Mouse (Mus musculus) MEL (cell line): ENCODE measurements around the gene Rab1a. TPM values are rescaled to one million over a fixed set of nuclear protein-coding genes. Genes with fewer than 3 reads are reported as not detected.

Source experiments
- DNase-seq: peaks from one replicate; pipeline ENCODE4 v3.0.0; 2011; ENCODE audit warnings: low read depth, low spot score
- H3K27ac ChIP-seq: 2 replicates; pipeline ENCODE4 v1.5.1; 2012; ENCODE audit warnings: low read depth, mild to moderate bottlenecking, control low read depth, low read length, moderate library complexity; ENCODE audit not compliant: control insufficient read depth
- H3K27me3 ChIP-seq, 2 experiments: fragments of 150-350 bp in 1 of 2; sonication (generic) in 1 of 2; 2 replicates each; pipeline ENCODE4 v1.6.1; 2012; ENCODE audit warnings: low read length in 2 of 2, mild to moderate bottlenecking in 2 of 2, improper control_type of control experiment in 1 of 2, moderate library complexity in 1 of 2; ENCODE audit not compliant: insufficient read depth in 2 of 2, control insufficient read depth in 1 of 2
- H3K36me3 ChIP-seq, 2 experiments: 2 replicates each; pipeline ENCODE4 v1.6.1; 2012 to 2014; ENCODE audit warnings: low read length in 2 of 2, improper control_type of control experiment in 1 of 2, inconsistent platforms in 1 of 2, mild to moderate bottlenecking in 1 of 2; ENCODE audit not compliant: insufficient read depth in 2 of 2, control insufficient read depth in 1 of 2
- H3K4me1 ChIP-seq, 2 experiments: fragments of 150-350 bp in 1 of 2; sonication (generic) in 1 of 2; 2 replicates each; pipeline ENCODE4 v1.6.1; 2012; ENCODE audit warnings: low read length in 2 of 2, improper control_type of control experiment in 1 of 2, mild to moderate bottlenecking in 1 of 2; ENCODE audit not compliant: insufficient read depth in 2 of 2, control insufficient read depth in 1 of 2
- H3K4me3 ChIP-seq, 2 experiments: fragments of 150-350 bp in 1 of 2; sonication (generic) in 1 of 2; 2 replicates each; pipeline ENCODE4 v1.5.1; 2012; ENCODE audit warnings: low read depth in 2 of 2, low read length in 2 of 2, mild to moderate bottlenecking in 2 of 2, moderate library complexity in 2 of 2, control low read depth in 1 of 2, improper control_type of control experiment in 1 of 2; ENCODE audit not compliant: control insufficient read depth in 1 of 2, insufficient read depth in 1 of 2
- H3K79me2 ChIP-seq: 2 replicates; pipeline ENCODE4 v1.6.1; 2012; ENCODE audit warnings: mild to moderate bottlenecking, low read length, moderate library complexity; ENCODE audit not compliant: control insufficient read depth, poor library complexity, insufficient read depth
- H3K9ac ChIP-seq: 2 replicates; pipeline ENCODE4 v1.6.1; 2012; ENCODE audit warnings: low read depth, mild to moderate bottlenecking, control low read depth, low read length, moderate library complexity; ENCODE audit not compliant: control insufficient read depth, poor library complexity, severe bottlenecking
- H3K9me3 ChIP-seq: fragments of 150-350 bp; sonication (generic); replicated peaks from 2 replicates; pipeline ENCODE4 v1.6.1; 2012; ENCODE audit warnings: mild to moderate bottlenecking, low read length, improper control_type of control experiment, moderate library complexity; ENCODE audit not compliant: insufficient read depth
- BHLHE40 ChIP-seq: IDR thresholded peaks from 2 replicates; pipeline ENCODE4 v1.6.1; 2012; ENCODE audit warnings: low read depth, mild to moderate bottlenecking, inconsistent platforms, low read length, improper control_type of control experiment, borderline replicate concordance
- CHD1 ChIP-seq: IDR thresholded peaks from 2 replicates; pipeline ENCODE4 v1.6.1; 2012; ENCODE audit warnings: low read depth, mild to moderate bottlenecking, inconsistent platforms, low read length, improper control_type of control experiment
- CHD2 ChIP-seq: IDR thresholded peaks from 2 replicates; pipeline ENCODE4 v1.6.1; 2011; ENCODE audit warnings: low read length, improper control_type of control experiment
- CTCF ChIP-seq, 3 experiments: IDR thresholded peaks in 2 of 3; conservative IDR thresholded peaks in 1 of 3; 2 replicates each; pipeline ENCODE4 v1.5.1; 2011 to 2012; ENCODE audit warnings: low read length in 3 of 3, low read depth in 2 of 3, mild to moderate bottlenecking in 2 of 3, improper control_type of control experiment in 1 of 3, inconsistent platforms in 1 of 3, mixed read lengths in 1 of 3, moderate library complexity in 1 of 3; ENCODE audit not compliant: control insufficient read depth in 1 of 3, insufficient read depth in 1 of 3, poor library complexity in 1 of 3, severe bottlenecking in 1 of 3
- E2F4 ChIP-seq: IDR thresholded peaks from 2 replicates; pipeline ENCODE4 v1.6.1; 2011; ENCODE audit warnings: low read depth, low read length, improper control_type of control experiment, borderline replicate concordance
- EP300 ChIP-seq, 2 experiments: IDR thresholded peaks; 2 replicates each; pipeline ENCODE4 v1.6.1; 2011; ENCODE audit warnings: improper control_type of control experiment in 2 of 2, low read length in 2 of 2, low read depth in 1 of 2, mild to moderate bottlenecking in 1 of 2
- ETS1 ChIP-seq: IDR thresholded peaks from 2 replicates; pipeline ENCODE4 v1.6.1; 2012; ENCODE audit warnings: low read depth, mild to moderate bottlenecking, inconsistent platforms, low read length, improper control_type of control experiment, moderate library complexity
- GABPA ChIP-seq: IDR thresholded peaks from 2 replicates; pipeline ENCODE4 v1.6.1; 2012; ENCODE audit warnings: low read depth, mild to moderate bottlenecking, inconsistent platforms, low read length, improper control_type of control experiment, moderate library complexity
- GATA1 ChIP-seq: IDR thresholded peaks from 2 replicates; pipeline ENCODE4 v1.6.1; 2011; ENCODE audit warnings: low read depth, low read length, improper control_type of control experiment
- HCFC1 ChIP-seq: IDR thresholded peaks from 2 replicates; pipeline ENCODE4 v1.6.1; 2012; ENCODE audit warnings: low read depth, mild to moderate bottlenecking, inconsistent platforms, low read length, improper control_type of control experiment, moderate library complexity
- JUND ChIP-seq: IDR thresholded peaks from 2 replicates; pipeline ENCODE4 v1.6.1; 2011; ENCODE audit warnings: low read depth, mild to moderate bottlenecking, improper control_type of control experiment, low read length
- KAT2A ChIP-seq: conservative IDR thresholded peaks from 2 replicates; pipeline ENCODE4 v1.6.1; 2012; ENCODE audit warnings: low read depth, low read length, improper control_type of control experiment, inconsistent platforms
- MAFK ChIP-seq: IDR thresholded peaks from 2 replicates; pipeline ENCODE4 v1.6.1; 2011; ENCODE audit warnings: low read depth, mild to moderate bottlenecking, low read length, improper control_type of control experiment, borderline replicate concordance
- MAX ChIP-seq: IDR thresholded peaks from 2 replicates; pipeline ENCODE4 v1.6.1; 2011; ENCODE audit warnings: low read length, improper control_type of control experiment
- MAZ ChIP-seq: IDR thresholded peaks from 2 replicates; pipeline ENCODE4 v1.6.1; 2012; ENCODE audit warnings: low read depth, mild to moderate bottlenecking, inconsistent platforms, low read length, improper control_type of control experiment
- MEF2A ChIP-seq: IDR thresholded peaks from 2 replicates; pipeline ENCODE4 v1.6.1; 2014; ENCODE audit warnings: low read depth, mild to moderate bottlenecking, inconsistent platforms, low read length, improper control_type of control experiment; ENCODE audit not compliant: poor library complexity, insufficient replicate concordance, severe bottlenecking; ENCODE audit errors: extremely low read depth
- MXI1 ChIP-seq: IDR thresholded peaks from 2 replicates; pipeline ENCODE4 v1.6.1; 2011; ENCODE audit warnings: mild to moderate bottlenecking, low read depth, low read length, improper control_type of control experiment
- MYC ChIP-seq: IDR thresholded peaks from 2 replicates; pipeline ENCODE4 v1.6.1; 2011; ENCODE audit warnings: low read depth, mild to moderate bottlenecking, low read length, improper control_type of control experiment, moderate library complexity
- NELFE ChIP-seq: IDR thresholded peaks from 2 replicates; pipeline ENCODE4 v1.6.1; 2011; ENCODE audit warnings: low read depth, low read length, improper control_type of control experiment
- NRF1 ChIP-seq: IDR thresholded peaks from 2 replicates; pipeline ENCODE4 v1.6.1; 2014; ENCODE audit warnings: low read depth, mild to moderate bottlenecking, inconsistent platforms, low read length, improper control_type of control experiment, moderate library complexity; ENCODE audit not compliant: poor library complexity, insufficient read depth, severe bottlenecking
- POLR2A ChIP-seq, 2 experiments: IDR thresholded peaks; 2 replicates each; pipeline ENCODE4 v1.6.1; 2011 to 2012; ENCODE audit warnings: low read length in 2 of 2, mild to moderate bottlenecking in 2 of 2, control low read depth in 1 of 2, improper control_type of control experiment in 1 of 2, low read depth in 1 of 2, moderate library complexity in 1 of 2; ENCODE audit not compliant: control insufficient read depth in 1 of 2, insufficient read depth in 1 of 2, poor library complexity in 1 of 2
- POLR2AphosphoS5 ChIP-seq: IDR thresholded peaks from 2 replicates; pipeline ENCODE4 v1.6.1; 2012; ENCODE audit warnings: low read depth, borderline replicate concordance, mild to moderate bottlenecking, inconsistent platforms, low read length, moderate library complexity, mixed read lengths
- RAD21 ChIP-seq: IDR thresholded peaks from 2 replicates; pipeline ENCODE4 v1.6.1; 2011; ENCODE audit warnings: mild to moderate bottlenecking, low read depth, low read length, improper control_type of control experiment
- RCOR1 ChIP-seq: IDR thresholded peaks from 2 replicates; pipeline ENCODE4 v1.6.1; 2012; ENCODE audit warnings: low read depth, mild to moderate bottlenecking, inconsistent platforms, low read length, improper control_type of control experiment
- SIN3A ChIP-seq: IDR thresholded peaks from 2 replicates; pipeline ENCODE4 v1.6.1; 2012; ENCODE audit warnings: low read length, improper control_type of control experiment, inconsistent platforms
- SMC3 ChIP-seq: IDR thresholded peaks from 2 replicates; pipeline ENCODE4 v1.6.1; 2011; ENCODE audit warnings: low read depth, low read length, improper control_type of control experiment
- TAL1 ChIP-seq: IDR thresholded peaks from 2 replicates; pipeline ENCODE4 v1.6.1; 2012; ENCODE audit warnings: mild to moderate bottlenecking, inconsistent platforms, low read length, moderate library complexity, mixed read lengths
- TBP ChIP-seq: IDR thresholded peaks from 2 replicates; pipeline ENCODE4 v1.8.0; 2011; ENCODE audit warnings: low read depth, low read length, improper control_type of control experiment
- TCF12 ChIP-seq: IDR thresholded peaks from 2 replicates; pipeline ENCODE4 v1.6.1; 2014; ENCODE audit warnings: low read depth, mild to moderate bottlenecking, inconsistent platforms, low read length, improper control_type of control experiment, moderate library complexity
- UBTF ChIP-seq: IDR thresholded peaks from 2 replicates; pipeline ENCODE4 v1.6.1; 2012; ENCODE audit warnings: low read depth, mild to moderate bottlenecking, inconsistent platforms, low read length, improper control_type of control experiment, moderate library complexity, borderline replicate concordance; ENCODE audit not compliant: insufficient read depth
- USF1 ChIP-seq: IDR thresholded peaks from 2 replicates; pipeline ENCODE4 v1.6.1; 2014; ENCODE audit warnings: low read depth, mild to moderate bottlenecking, inconsistent platforms, low read length, improper control_type of control experiment, moderate library complexity
- USF2 ChIP-seq, 2 experiments: IDR thresholded peaks; 2 replicates each; pipeline ENCODE4 v1.6.1; 2011 to 2012; ENCODE audit warnings: improper control_type of control experiment in 2 of 2, low read length in 2 of 2, borderline replicate concordance in 1 of 2, inconsistent platforms in 1 of 2, low read depth in 1 of 2, mild to moderate bottlenecking in 1 of 2; ENCODE audit not compliant: insufficient read depth in 1 of 2
- ZC3H11A ChIP-seq: IDR thresholded peaks from 2 replicates; pipeline ENCODE4 v1.6.1; 2012; ENCODE audit warnings: low read depth, mild to moderate bottlenecking, inconsistent platforms, low read length, improper control_type of control experiment
- ZMIZ1 ChIP-seq: IDR thresholded peaks from 2 replicates; pipeline ENCODE4 v1.6.1; 2012; ENCODE audit warnings: low read depth, mild to moderate bottlenecking, inconsistent platforms, low read length, improper control_type of control experiment, moderate library complexity
- ZNF384 ChIP-seq: IDR thresholded peaks from 2 replicates; pipeline ENCODE4 v1.6.1; 2012; ENCODE audit warnings: low read depth, mild to moderate bottlenecking, inconsistent platforms, low read length, improper control_type of control experiment
- polyA plus RNA-seq, 2 experiments: library from polyadenylated mRNA; stranded (reverse) in 1 of 2; unstranded in 1 of 2; fragments of >175 nt in 1 of 2; fragments of >200 nt in 1 of 2; gene quantifications; 2 replicates each; pipeline versions ENCODE4 v1.2.1 to v1.2.4; 2012; ENCODE audit warnings: low replicate concordance in 2 of 2, low read depth in 1 of 2; ENCODE audit not compliant: insufficient read length in 2 of 2, insufficient read depth in 1 of 2, missing spikeins in 1 of 2
- total RNA-seq: library from RNA; depleted of rRNA; stranded (reverse); fragments of 300-350 nt; gene quantifications from 2 replicates; pipeline ENCODE4 v1.2.3, GENCODE M21; 2012

Rab1a gene
- total and polyA plus RNA-seq, 3 experiments = 79.5 to 336 (median 139) TPM

GRCm38 (mm10) chr11:20262628-20263380, 61.6 kb downstream of the Rab1a start:
- peak; percentile 67 for TF ChIP-seq RAD21
- TF ChIP-seq CTCF (IDR thresholded peaks at IDR 0.05 in 2 of 3, conservative IDR thresholded peaks at IDR 0.05 in 1 of 3; ENCODE audit: control insufficient read depth in 1 of 3, insufficient read depth in 1 of 3, low read depth in 2 of 3, low read length in 3 of 3, poor library complexity in 1 of 3, severe bottlenecking in 1 of 3) = peak in 2 of 3 experiments; percentile 26 to 67; a peak in 4 of 6 replicates
- TF ChIP-seq KAT2A = no peak
- no peak for TF ChIP-seq JUND
- TF ChIP-seq NRF1 = no peak
- TF ChIP-seq MAX = no peak
- peak; percentile 70 for TF ChIP-seq ZC3H11A
- TF ChIP-seq ZNF384 = no peak
- TF ChIP-seq BHLHE40 = no peak
- no peak for TF ChIP-seq E2F4
- 0 out of 2 replicates have a peak, but pooled peaks have one; percentile 48 for TF ChIP-seq MAZ
- no peak for TF ChIP-seq MEF2A
- no peak for TF ChIP-seq UBTF
- no peak for TF ChIP-seq MXI1
- no peak for TF ChIP-seq NELFE
- no peak for TF ChIP-seq SIN3A
- TF ChIP-seq EP300 (IDR thresholded peaks at IDR 0.05; ENCODE audit: low read depth in 1 of 2, low read length in 2 of 2) = no peak
- no peak for TF ChIP-seq GATA1
- no peak for TF ChIP-seq GABPA
- TF ChIP-seq POLR2A (IDR thresholded peaks at IDR 0.05; ENCODE audit: control insufficient read depth in 1 of 2, insufficient read depth in 1 of 2, low read depth in 1 of 2, low read length in 2 of 2, poor library complexity in 1 of 2) = no peak
- TF ChIP-seq MAFK = no peak
- TF ChIP-seq TAL1 = no peak
- no peak for TF ChIP-seq CHD1
- no peak for TF ChIP-seq TBP
- no peak for TF ChIP-seq POLR2AphosphoS5
- TF ChIP-seq TCF12 = no peak
- TF ChIP-seq MYC = no peak
- no peak for TF ChIP-seq RCOR1
- no peak for TF ChIP-seq HCFC1
- TF ChIP-seq ETS1 = no peak
- no peak for TF ChIP-seq ZMIZ1
- TF ChIP-seq CHD2 = no peak
- TF ChIP-seq USF1 = no peak
- TF ChIP-seq USF2 (IDR thresholded peaks at IDR 0.05; ENCODE audit: borderline replicate concordance in 1 of 2, insufficient read depth in 1 of 2, low read depth in 1 of 2, low read length in 2 of 2) = no peak
- peak; percentile 81 for TF ChIP-seq SMC3
- TF ChIP-seq, all 39 proteins: peak for 5
- Histone ChIP-seq H3K4me1 (no peaks in the 10 kb centered on the region), H3K9ac (no peak overlapping the region)

More at GRCm38 (mm10) chr11:20262628-20263380, 61.6 kb downstream of the Rab1a start:
- DNase-seq = peak; percentile 67
- no peak overlapping the region for H3K4me3 ChIP-seq
- H3K79me2 ChIP-seq = no peaks in the 10 kb centered on the region
- no peak overlapping the region for H3K27ac ChIP-seq
- peaks cover 0 to 5% of the 10 kb centered on the region in 2 experiments; a peak in 2 of 4 replicates for H3K36me3 ChIP-seq
- peaks cover 0 to 2% of the 10 kb centered on the region in 2 experiments; a peak in 3 of 4 replicates for H3K27me3 ChIP-seq
- H3K9me3 ChIP-seq = no peaks in the 10 kb centered on the region
